26 mouse cellular contexts compared by ENCODE assay signal in genomic region chr17:7365615-7366014, GRCm38 (mm10). TPM values are rescaled to one million over a fixed set of nuclear protein-coding genes. Genes with fewer than 3 reads are reported as not detected.
"Had no signal": no experiment of that assay in that cellular context is flagged by ENCODE, and none has a peak within 500 bp of the region (broad histone marks: within the 10 kb centered on the region; RNA-seq: fewer than 3 reads in every experiment).

No protein-coding gene starts in this region.

RNA-seq across cellular contexts. Expression of gene Gm49630, which starts 6.2 kb away (rescaled TPM):
- polyA plus RNA-seq: heart, embryonic 10.5 days; heart, embryonic 11.5 days; heart, embryonic 12.5 days; heart, embryonic 13.5 days; heart, embryonic 14.5 days; heart, embryonic 15.5 days; heart, embryonic 16.5 days; heart, postnatal 0 days; hindbrain, embryonic 10.5 days; hindbrain, embryonic 11.5 days; hindbrain, embryonic 12.5 days; hindbrain, embryonic 13.5 days; hindbrain, embryonic 15.5 days; hindbrain, embryonic 16.5 days; hindbrain, postnatal 0 days; inflammation-experienced regulatory T-cells, adult 6 months; intestine, embryonic 14.5 days; intestine, embryonic 15.5 days; intestine, embryonic 16.5 days; intestine, postnatal 0 days; kidney, adult 2 months; kidney, embryonic 14.5 days; kidney, embryonic 15.5 days; kidney, embryonic 16.5 days; kidney, postnatal 0 days; large intestine, adult 2 months had no signal

RNA-seq across cellular contexts. Expression of gene Ttll2, which starts 13.1 kb away (rescaled TPM):
- polyA plus RNA-seq: heart, embryonic 10.5 days; heart, embryonic 11.5 days; heart, embryonic 12.5 days; heart, embryonic 13.5 days; heart, embryonic 14.5 days; heart, embryonic 15.5 days; heart, embryonic 16.5 days; heart, postnatal 0 days; hindbrain, embryonic 10.5 days; hindbrain, embryonic 11.5 days; hindbrain, embryonic 12.5 days; hindbrain, embryonic 13.5 days; hindbrain, embryonic 15.5 days; hindbrain, embryonic 16.5 days; hindbrain, postnatal 0 days; inflammation-experienced regulatory T-cells, adult 6 months; intestine, embryonic 14.5 days; intestine, embryonic 15.5 days; intestine, embryonic 16.5 days; intestine, postnatal 0 days; kidney, adult 2 months; kidney, embryonic 14.5 days; kidney, embryonic 15.5 days; kidney, embryonic 16.5 days; kidney, postnatal 0 days had no signal

RNA-seq across cellular contexts. Expression of gene Unc93a2, which starts 19.6 kb away (rescaled TPM):
- polyA plus RNA-seq: heart, embryonic 10.5 days; heart, embryonic 11.5 days; heart, embryonic 12.5 days; heart, embryonic 13.5 days; heart, embryonic 14.5 days; heart, embryonic 15.5 days; heart, embryonic 16.5 days; heart, postnatal 0 days; hindbrain, embryonic 10.5 days; hindbrain, embryonic 11.5 days; hindbrain, embryonic 12.5 days; hindbrain, embryonic 13.5 days; hindbrain, embryonic 16.5 days; intestine, embryonic 14.5 days; intestine, embryonic 15.5 days; kidney, embryonic 14.5 days; kidney, embryonic 15.5 days; kidney, embryonic 16.5 days; kidney, postnatal 0 days had no signal

RNA-seq across cellular contexts. Expression of gene Tcp10a, which starts 41.2 kb away (rescaled TPM):
- polyA plus RNA-seq: heart, embryonic 12.5 days; heart, embryonic 15.5 days; heart, embryonic 16.5 days; hindbrain, embryonic 10.5 days; hindbrain, embryonic 11.5 days; hindbrain, embryonic 12.5 days; hindbrain, embryonic 13.5 days; hindbrain, embryonic 15.5 days; inflammation-experienced regulatory T-cells, adult 6 months; intestine, embryonic 14.5 days; intestine, embryonic 15.5 days; intestine, embryonic 16.5 days; intestine, postnatal 0 days; kidney, adult 2 months; kidney, embryonic 14.5 days; kidney, embryonic 15.5 days; kidney, embryonic 16.5 days; kidney, postnatal 0 days; large intestine, adult 2 months had no signal
